ENCODE assay signal across 22 mouse cellular contexts in genomic region chr7:26201083-26201482, GRCm38 (mm10). TPM values are rescaled to one million over a fixed set of nuclear protein-coding genes. Genes with fewer than 3 reads are reported as not detected.
A peak's percentile ranks its signal among the peaks of the same experiment; 100 is the strongest.
DNase-seq lines count a peak whose midpoint lies in the region; ATAC-seq lines count a peak whose summit lies in the region.
"Had no signal": no experiment of that assay in that cellular context is flagged by ENCODE, and none has a peak within 500 bp of the region (broad histone marks: within the 10 kb centered on the region; RNA-seq: fewer than 3 reads in every experiment).

No protein-coding gene starts in this region.

- no peak overlapping the region for H3K27ac ChIP-seq in kidney, embryonic 14.5 days (ENCODE audit: low read depth, low read length)
- H3K27ac ChIP-seq: forebrain, embryonic 10.5 days; heart, embryonic 10.5 days; hindbrain, embryonic 15.5 days; limb, embryonic 15.5 days; macrophage; midbrain, embryonic 12.5 days; neural tube, embryonic 15.5 days had no signal

- no peaks in the 10 kb centered on the region for H3K36me3 ChIP-seq in kidney, embryonic 14.5 days (ENCODE audit: control insufficient read depth, insufficient read depth, low read length)
- H3K36me3 ChIP-seq: forebrain, embryonic 10.5 days; heart, embryonic 10.5 days; hindbrain, embryonic 15.5 days; limb, embryonic 15.5 days; midbrain, embryonic 12.5 days; neural tube, embryonic 15.5 days had no signal

- H3K4me3 ChIP-seq in kidney, embryonic 14.5 days (ENCODE audit: low read length) = no peak overlapping the region
- H3K4me3 ChIP-seq: forebrain, embryonic 10.5 days; heart, embryonic 10.5 days; hindbrain, embryonic 15.5 days; limb, embryonic 15.5 days; midbrain, embryonic 12.5 days; neural tube, embryonic 15.5 days had no signal

- H3K4me2 ChIP-seq in kidney, embryonic 14.5 days (replicated peaks; ENCODE audit: low read depth, low read length) = no peak overlapping the region
- H3K4me2 ChIP-seq: hindbrain, embryonic 15.5 days; limb, embryonic 15.5 days; midbrain, embryonic 12.5 days; neural tube, embryonic 15.5 days had no signal

- DNase-seq in kidney, adult 8-10 months = peak; percentile 18 to 67
- peak; percentile 13 for DNase-seq in urinary bladder, postnatal 25 days (ENCODE audit: low spot score)
- DNase-seq in urinary bladder, postnatal 4 days (ENCODE audit: low spot score in 2 of 2) = no peak
- peak; percentile 1 for DNase-seq in WW6 (ENCODE audit: low read depth, low spot score)
- DNase-seq in urinary bladder, postnatal 36 days (ENCODE audit: low spot score in 2 of 2) = peak; percentile 30 to 36
- no peak for DNase-seq in cerebellum, adult 18-20 months
- DNase-seq in embryo, embryonic 10.5 days (ENCODE audit: low spot score) = no peak
- DNase-seq: gastrocnemius, postnatal 25 days; right cerebral cortex, adult 18-20 months; thymus, postnatal 36 days had no signal

- H3K4me1 ChIP-seq in kidney, embryonic 14.5 days (ENCODE audit: control insufficient read depth, insufficient read depth, low read length) = no peaks in the 10 kb centered on the region
- H3K4me1 ChIP-seq: forebrain, embryonic 10.5 days; heart, embryonic 10.5 days; hindbrain, embryonic 15.5 days; limb, embryonic 15.5 days; midbrain, embryonic 12.5 days; neural tube, embryonic 15.5 days had no signal

- 27% methylated on average over 2 of the region's 2 CpGs for WGBS in kidney, embryonic 14.5 days

- no peak overlapping the region for H3K9ac ChIP-seq in kidney, embryonic 14.5 days (ENCODE audit: low read depth, low read length)
- H3K9ac ChIP-seq: hindbrain, embryonic 15.5 days; limb, embryonic 15.5 days; midbrain, embryonic 12.5 days; neural tube, embryonic 15.5 days had no signal

- ATAC-seq in kidney, embryonic 14.5 days (ENCODE audit: low FRiP score, low TSS enrichment) = no peak
- ATAC-seq: intestine, postnatal 0 days had no signal

- H3K27me3 ChIP-seq in kidney, embryonic 14.5 days (ENCODE audit: control insufficient read depth, insufficient read depth, low read length) = no peaks in the 10 kb centered on the region
- H3K27me3 ChIP-seq: hindbrain, embryonic 15.5 days; limb, embryonic 15.5 days; midbrain, embryonic 12.5 days; neural tube, embryonic 15.5 days had no signal

- no peaks in the 10 kb centered on the region for H3K9me3 ChIP-seq in kidney, embryonic 14.5 days (ENCODE audit: control insufficient read depth, low read length)
- H3K9me3 ChIP-seq: limb, embryonic 15.5 days had no signal

RNA-seq across cellular contexts. Expression of gene Cyp2b9, which starts 27.9 kb away (rescaled TPM):
- polyA plus RNA-seq in kidney, embryonic 14.5 days (2014; fragmentation: Nextera tagmentation; extraction: Ambion mirVana) = not detected in 2 replicates
- polyA plus RNA-seq: embryonic facial prominence, embryonic 14.5 days; forebrain, embryonic 10.5 days; frontal cortex, adult 2 months; heart, embryonic 10.5 days; hindbrain, embryonic 15.5 days; intestine, postnatal 0 days; limb, embryonic 15.5 days; macrophage; midbrain, embryonic 12.5 days; neural tube, embryonic 15.5 days; testis, adult 2 months had no signal

RNA-seq across cellular contexts. Expression of gene Vmn1r184, which starts 59.1 kb away (rescaled TPM):
- polyA plus RNA-seq in kidney, embryonic 14.5 days (2014; fragmentation: Nextera tagmentation; extraction: Ambion mirVana) = not detected in 2 replicates
- polyA plus RNA-seq: embryonic facial prominence, embryonic 14.5 days; forebrain, embryonic 10.5 days; frontal cortex, adult 2 months; heart, embryonic 10.5 days; hindbrain, embryonic 15.5 days; intestine, postnatal 0 days; limb, embryonic 15.5 days; macrophage; midbrain, embryonic 12.5 days; neural tube, embryonic 15.5 days; testis, adult 2 months had no signal

Comparison
In these comparisons a context has a peak if more than half of its experiments do, and no peak if none do; other contexts are left out.
1. DNase-seq: peak in kidney, adult 8-10 months (2 of 2), urinary bladder, postnatal 25 days (single experiment), WW6 (single experiment) and urinary bladder, postnatal 36 days (2 of 2); none in urinary bladder, postnatal 4 days (0 of 2), cerebellum, adult 18-20 months (0 of 2) and embryo, embryonic 10.5 days (single experiment).